Mouse (Mus musculus): ENCODE measurements at regions not wholly inside any gene's neighbourhood (a gene's known extent, or its start where the extent isn't known, plus 50 kb on each side); places are given as distances from the start of the nearest gene placed in this dataset.

GRCm38 (mm10) chr3:61582927-61583326 is 217.2 kb upstream of the B430305J03Rik start:
- TF ChIP-seq CTCF (IDR thresholded peaks at IDR 0.05; ENCODE audit: extremely low read depth, insufficient read length, insufficient replicate concordance, low read depth, low read length) (no peak), POLR2A (IDR thresholded peaks at IDR 0.05; ENCODE audit: low read depth, low read length) (no peak)
